Mouse (Mus musculus) hindbrain, embryonic 15.5 days (tissue): ENCODE measurements around the gene Olfr836. TPM values are rescaled to one million over a fixed set of nuclear protein-coding genes. Genes with fewer than 3 reads are reported as not detected.
"Not testable (repeated sequence)": the region's sequence is repeated elsewhere in the genome, so short reads cannot be mapped to it uniquely, and the experiment has no call there.

Source experiments
- ATAC-seq: fragments of 200-750 bp; cut with Nextera tagmentation; 2 replicates; pipeline ENCODE4 v1.8.0; 2017; ENCODE audit warnings: low read depth, moderate number of reproducible peaks, moderate TSS enrichment; ENCODE audit not compliant: low FRiP score
- H3K27ac ChIP-seq: fragments of 300-500 bp; sonication (generic); replicated peaks from 2 replicates; pipeline ENCODE4 v1.5.1; 2015; ENCODE audit warnings: mild to moderate bottlenecking, inconsistent platforms
- H3K27me3 ChIP-seq: fragments of 300-500 bp; sonication (generic); 2 replicates; pipeline ENCODE4 v1.6.1; 2015; ENCODE audit warnings: control low read depth, inconsistent platforms
- H3K36me3 ChIP-seq: fragments of 300-500 bp; sonication (generic); 2 replicates; pipeline ENCODE4 v1.6.1; 2015; ENCODE audit warnings: control low read depth, inconsistent platforms
- H3K4me1 ChIP-seq: fragments of 300-500 bp; sonication (generic); replicated peaks from 2 replicates; pipeline ENCODE4 v1.6.1; 2015; ENCODE audit warnings: control low read depth, inconsistent platforms
- H3K4me2 ChIP-seq: fragments of 300-500 bp; sonication (generic); 2 replicates; pipeline ENCODE4 v1.6.1; 2015; ENCODE audit warnings: moderate library complexity, mild to moderate bottlenecking, inconsistent platforms
- H3K4me3 ChIP-seq: fragments of 300-500 bp; sonication (generic); 2 replicates; pipeline ENCODE4 v1.5.1; 2015; ENCODE audit warnings: mild to moderate bottlenecking, inconsistent platforms
- H3K9ac ChIP-seq: fragments of 300-500 bp; sonication (generic); 2 replicates; pipeline ENCODE4 v1.6.1; 2015; ENCODE audit warnings: inconsistent platforms
- H3K9me3 ChIP-seq: fragments of 300-500 bp; sonication (generic); 2 replicates; pipeline ENCODE4 v1.6.1; 2016; ENCODE audit warnings: control low read depth, inconsistent platforms
- WGBS: fragments of 180-500 bp; shearing (Covaris S2); methylation state at CpG from one replicate; pipeline ENCODE4 v1.1.7; 2015; 5-methylcytosine and 5-hydroxymethylcytosine counted together
- polyA plus RNA-seq: library from polyadenylated mRNA; unstranded; fragments of >200 nt; fragmentation: Nextera tagmentation; extraction: Ambion mirVana; gene quantifications from 2 replicates; pipeline ENCODE4 v1.2.1, GENCODE M21; 2015

Gene Olfr836
- polyA plus RNA-seq = not detected in 2 replicates

GRCm38 (mm10) chr9:19120082-19120481 is at the start of gene Olfr836:
Gene Olfr836 (plus strand): TSS chr9:19120382.
- no peak for ATAC-seq

GRCm38 (mm10) chr9:19084986-19085385 is 35.2 kb upstream of the Olfr836 start:
- Histone ChIP-seq H3K36me3 (no peaks in the 10 kb centered on the region), H3K27ac (no peak overlapping the region), H3K27me3 (no peaks in the 10 kb centered on the region), H3K4me1 (no peaks in the 10 kb centered on the region), H3K4me3 (no peak overlapping the region), H3K9ac (no peak overlapping the region), H3K4me2 (no peak overlapping the region), H3K9me3 (peaks cover 2% of the 10 kb centered on the region; the same call in 1 of the 2 replicates)
- WGBS = 34% methylated on average over 3 of the region's 3 CpGs
- ATAC-seq = no peak

More at GRCm38 (mm10) chr9:19120082-19120481, at the start of gene Olfr836:
- Histone ChIP-seq H3K36me3 (no peaks in the 10 kb centered on the region), H3K4me1 (no peaks in the 10 kb centered on the region), H3K4me2 (no peak within 1 kb of the TSS), H3K9ac (no peak within 1 kb of the TSS), H3K9me3 (no peaks in the 10 kb centered on the region), H3K27me3 (no peaks in the 10 kb centered on the region), H3K27ac (no peak within 1 kb of the TSS), H3K4me3 (no peak within 1 kb of the TSS)

- not testable (repeated sequence) for H3K9me3 ChIP-seq, H3K9ac ChIP-seq, H3K36me3 ChIP-seq, H3K4me3 ChIP-seq, H3K4me2 ChIP-seq, H3K27me3 ChIP-seq, ATAC-seq, H3K4me1 ChIP-seq, H3K27ac ChIP-seq
- 69% methylated on average over 6 of the region's 6 CpGs for WGBS
Observed at GRCm38 (mm10) chr9:19092889-19093753, 27.1 kb upstream of the Olfr836 start.

- WGBS = 92% methylated on average over 4 of the region's 4 CpGs
- Histone ChIP-seq H3K27ac (no peak overlapping the region), H3K9ac (no peak overlapping the region), H3K4me1 (no peaks in the 10 kb centered on the region), H3K27me3 (no peaks in the 10 kb centered on the region), H3K36me3 (no peaks in the 10 kb centered on the region), H3K9me3 (no peaks in the 10 kb centered on the region), H3K4me2 (no peak overlapping the region), H3K4me3 (no peak overlapping the region)
- no peak for ATAC-seq
Observed at GRCm38 (mm10) chr9:19097286-19097685, 22.9 kb upstream of the Olfr836 start.

- no peak within 1 kb of the TSS for H3K4me2 ChIP-seq
- 78% methylated on average over 1 of the region's 1 CpGs for WGBS
- H3K27ac ChIP-seq = no peak within 1 kb of the TSS
- H3K36me3 ChIP-seq = no peaks in the 10 kb centered on the region
- no peaks in the 10 kb centered on the region for H3K27me3 ChIP-seq
- no peaks in the 10 kb centered on the region for H3K9me3 ChIP-seq
- no peak within 1 kb of the TSS for H3K4me3 ChIP-seq
- no peak for ATAC-seq
- no peak within 1 kb of the TSS for H3K9ac ChIP-seq
- H3K4me1 ChIP-seq = no peaks in the 10 kb centered on the region
Observed at GRCm38 (mm10) chr9:19136017-19136416, 15.8 kb downstream of the Olfr836 start, which contains the start of gene Olfr837. Gene Olfr837 (plus strand): TSS chr9:19136317.

Other genes with a start within 250 kb of the Olfr836 start
- not detected in 2 replicates for gene Olfr830, start 245.7 kb upstream of the Olfr836 start, polyA plus RNA-seq
- not detected in 2 replicates for gene Olfr832, start 183.3 kb upstream of the Olfr836 start, polyA plus RNA-seq
- not detected in 2 replicates for gene Olfr834, start 132.4 kb upstream of the Olfr836 start, polyA plus RNA-seq
- gene Olfr835, start 87.6 kb upstream of the Olfr836 start, polyA plus RNA-seq = not detected in 2 replicates
- gene Olfr837, start 15.9 kb downstream of the Olfr836 start, polyA plus RNA-seq = not detected in 2 replicates
- not detected in 2 replicates for gene Olfr839-ps1, start 56.9 kb downstream of the Olfr836 start, polyA plus RNA-seq
- gene Olfr843, start 131.6 kb downstream of the Olfr836 start, polyA plus RNA-seq = not detected in 2 replicates
- not detected in 2 replicates for gene Olfr844, start 196.0 kb downstream of the Olfr836 start, polyA plus RNA-seq
- gene Olfr845, start 216.1 kb downstream of the Olfr836 start, polyA plus RNA-seq = not detected in 2 replicates
- gene Olfr846, start 243.6 kb downstream of the Olfr836 start, polyA plus RNA-seq = not detected in 2 replicates